ENCODE assay signal across 13 mouse cellular contexts in genomic region chr10:9672751-9673150, GRCm38 (mm10). TPM values are rescaled to one million over a fixed set of nuclear protein-coding genes. Genes with fewer than 3 reads are reported as not detected.
DNase-seq lines count a peak whose midpoint lies in the region; ATAC-seq lines count a peak whose summit lies in the region.
"Had no signal": no experiment of that assay in that cellular context is flagged by ENCODE, and none has a peak within 500 bp of the region (broad histone marks: within the 10 kb centered on the region; RNA-seq: fewer than 3 reads in every experiment).

No protein-coding gene starts in this region.

- peaks cover 43% of the 10 kb centered on the region for H3K27me3 ChIP-seq in hindbrain, embryonic 10.5 days (ENCODE audit: insufficient read depth, poor library complexity, severe bottlenecking)
- H3K27me3 ChIP-seq in hindbrain, embryonic 11.5 days (ENCODE audit: control insufficient read depth, insufficient read depth, low read length) = peaks cover 2% of the 10 kb centered on the region; the same call in 1 of the 2 replicates
- peaks cover 4% of the 10 kb centered on the region; the same call in 1 of the 2 replicates for H3K27me3 ChIP-seq in embryonic facial prominence, embryonic 15.5 days
- H3K27me3 ChIP-seq in hindbrain, embryonic 15.5 days = no peaks in the 10 kb centered on the region
- H3K27me3 ChIP-seq in midbrain, embryonic 16.5 days (ENCODE audit: control insufficient read depth, insufficient read depth, low read depth, low read length) = no peaks in the 10 kb centered on the region

- WGBS in hindbrain, embryonic 10.5 days = 86% methylated on average over 5 of the region's 5 CpGs
- WGBS in hindbrain, embryonic 11.5 days = 83% methylated on average over 5 of the region's 5 CpGs
- WGBS in embryonic facial prominence, embryonic 15.5 days = 84% methylated on average over 5 of the region's 5 CpGs
- 84% methylated on average over 5 of the region's 5 CpGs for WGBS in hindbrain, embryonic 15.5 days
- 76% methylated on average over 5 of the region's 5 CpGs for WGBS in midbrain, embryonic 16.5 days

- no peaks in the 10 kb centered on the region for H3K36me3 ChIP-seq in hindbrain, embryonic 10.5 days
- H3K36me3 ChIP-seq in hindbrain, embryonic 11.5 days (ENCODE audit: control insufficient read depth, insufficient read depth, low read length) = no peaks in the 10 kb centered on the region
- H3K36me3 ChIP-seq in embryonic facial prominence, embryonic 15.5 days = no peaks in the 10 kb centered on the region
- no peaks in the 10 kb centered on the region for H3K36me3 ChIP-seq in hindbrain, embryonic 15.5 days
- H3K36me3 ChIP-seq in midbrain, embryonic 16.5 days (ENCODE audit: control insufficient read depth, insufficient read depth, low read length) = no peaks in the 10 kb centered on the region
- H3K36me3 ChIP-seq: heart, embryonic 15.5 days had no signal

- peaks cover 20% of the 10 kb centered on the region for H3K4me1 ChIP-seq in hindbrain, embryonic 10.5 days (replicated peaks)
- H3K4me1 ChIP-seq in hindbrain, embryonic 11.5 days (replicated peaks; ENCODE audit: control insufficient read depth, insufficient read depth, low read length) = no peaks in the 10 kb centered on the region; the same call in 1 of the 2 replicates
- H3K4me1 ChIP-seq in embryonic facial prominence, embryonic 15.5 days = peaks cover 31% of the 10 kb centered on the region
- peaks cover 29% of the 10 kb centered on the region for H3K4me1 ChIP-seq in hindbrain, embryonic 15.5 days (replicated peaks)
- H3K4me1 ChIP-seq in midbrain, embryonic 16.5 days (ENCODE audit: control insufficient read depth, insufficient read depth, low read length) = peaks cover 32% of the 10 kb centered on the region

- ATAC-seq in hindbrain, embryonic 11.5 days (ENCODE audit: low FRiP score) = no peak
- ATAC-seq in embryonic facial prominence, embryonic 15.5 days (ENCODE audit: insufficient number of reproducible peaks, low FRiP score, low TSS enrichment, low read depth) = no peak
- ATAC-seq in hindbrain, embryonic 15.5 days (ENCODE audit: low FRiP score, low read depth) = no peak
- ATAC-seq in midbrain, embryonic 16.5 days = no peak
- ATAC-seq in cerebellum, adult (ENCODE audit: insufficient number of reproducible peaks, low FRiP score, low TSS enrichment) = no peak

- intact Hi-C loops in left cerebral cortex, postnatal 10 days (cut with DNase I) = no loop called here

- no peak overlapping the region for H3K27ac ChIP-seq in hindbrain, embryonic 10.5 days
- H3K27ac ChIP-seq in hindbrain, embryonic 11.5 days (ENCODE audit: low read depth, low read length) = no peak overlapping the region
- H3K27ac ChIP-seq in embryonic facial prominence, embryonic 15.5 days (replicated peaks) = no peak overlapping the region
- no peak overlapping the region for H3K27ac ChIP-seq in hindbrain, embryonic 15.5 days (replicated peaks)
- H3K27ac ChIP-seq in midbrain, embryonic 16.5 days (ENCODE audit: low read length) = no peak overlapping the region
- H3K27ac ChIP-seq: heart, embryonic 15.5 days; liver, embryonic 14.5 days had no signal

- no peak overlapping the region for H3K9ac ChIP-seq in hindbrain, embryonic 11.5 days (ENCODE audit: low read depth, low read length)
- no peak overlapping the region for H3K9ac ChIP-seq in embryonic facial prominence, embryonic 15.5 days
- no peak overlapping the region for H3K9ac ChIP-seq in hindbrain, embryonic 15.5 days
- peak overlapping the region; percentile 96; the same call in 1 of the 2 replicates for H3K9ac ChIP-seq in midbrain, embryonic 16.5 days (ENCODE audit: low read depth, low read length)
- H3K9ac ChIP-seq: heart, embryonic 15.5 days; liver, embryonic 14.5 days had no signal

- H3K4me3 ChIP-seq in hindbrain, embryonic 10.5 days = peak overlapping the region; percentile 75; the same call in 1 of the 2 replicates
- H3K4me3 ChIP-seq in hindbrain, embryonic 11.5 days (ENCODE audit: low read depth, low read length) = no peak overlapping the region
- peak overlapping the region; percentile 65 for H3K4me3 ChIP-seq in embryonic facial prominence, embryonic 15.5 days (replicated peaks)
- peak overlapping the region; percentile 76 for H3K4me3 ChIP-seq in hindbrain, embryonic 15.5 days
- peak overlapping the region; percentile 81 for H3K4me3 ChIP-seq in midbrain, embryonic 16.5 days (ENCODE audit: low read depth, low read length)

- no peak for DNase-seq in hindbrain, embryonic 10.5 days (ENCODE audit: low spot score)
- no peak for DNase-seq in hindbrain, embryonic 11.5 days (ENCODE audit: low spot score)
- no peak for DNase-seq in ovary, adult 18-20 months (ENCODE audit: low spot score)
- DNase-seq in left cerebral cortex, postnatal 10 days (ENCODE audit: extremely low spot score in 1 of 2, low spot score in 2 of 2) = no peak
- DNase-seq: kidney, adult 2 months; thymus, postnatal 25 days had no signal

- no peaks in the 10 kb centered on the region for H3K9me3 ChIP-seq in hindbrain, embryonic 10.5 days
- no peaks in the 10 kb centered on the region for H3K9me3 ChIP-seq in hindbrain, embryonic 11.5 days (ENCODE audit: control insufficient read depth, low read length)
- H3K9me3 ChIP-seq in embryonic facial prominence, embryonic 15.5 days (replicated peaks) = no peaks in the 10 kb centered on the region
- no peaks in the 10 kb centered on the region for H3K9me3 ChIP-seq in hindbrain, embryonic 15.5 days
- H3K9me3 ChIP-seq in midbrain, embryonic 16.5 days (replicated peaks; ENCODE audit: control insufficient read depth, low read length, poor library complexity, severe bottlenecking) = no peaks in the 10 kb centered on the region
- H3K9me3 ChIP-seq: heart, embryonic 15.5 days had no signal

- no peak overlapping the region; the same call in 1 of the 2 replicates for H3K4me2 ChIP-seq in hindbrain, embryonic 11.5 days (replicated peaks; ENCODE audit: low read depth, low read length)
- H3K4me2 ChIP-seq in embryonic facial prominence, embryonic 15.5 days (replicated peaks) = peak overlapping the region; percentile 93
- H3K4me2 ChIP-seq in hindbrain, embryonic 15.5 days = peak overlapping the region; percentile 78
- H3K4me2 ChIP-seq in midbrain, embryonic 16.5 days (ENCODE audit: low read length) = peak overlapping the region; percentile 82

RNA-seq across cellular contexts. Expression of gene Samd5, which starts 2.3 kb away (rescaled TPM):
- 3.3 and 3.7 TPM in 2 replicates for polyA plus RNA-seq in hindbrain, embryonic 10.5 days (2016; fragmentation: Nextera tagmentation; extraction: Ambion mirVana)
- polyA plus RNA-seq in hindbrain, embryonic 11.5 days (2014; fragmentation: Nextera tagmentation; extraction: Ambion mirVana) = 4.9 and 7.3 TPM in 2 replicates
- 11.2 and 11.3 TPM in 2 replicates for polyA plus RNA-seq in embryonic facial prominence, embryonic 15.5 days (2015; fragmentation: Nextera tagmentation; extraction: Ambion mirVana)
- polyA plus RNA-seq in hindbrain, embryonic 15.5 days (2015; fragmentation: Nextera tagmentation; extraction: Ambion mirVana) = 4.3 and 4.9 TPM in 2 replicates
- polyA plus RNA-seq in midbrain, embryonic 16.5 days (2015; fragmentation: Nextera tagmentation; extraction: Ambion mirVana) = 7.7 and 8.7 TPM in 2 replicates
- 10 to 100 TPM; 16.2 to 17.0 TPM for total RNA-seq in left cerebral cortex, postnatal 10 days (2021)
- polyA plus RNA-seq: C2C12 had no signal
